Mouse (Mus musculus) gastrocnemius, postnatal 36 days (tissue): ENCODE results near the gene Sp1. TPM values are rescaled to one million over a fixed set of nuclear protein-coding genes. Genes with fewer than 3 reads are reported as not detected.

Source experiments
- DNase-seq, 2 experiments: peaks; one replicate each; pipeline ENCODE4 v3.0.0; 2022
- intact Hi-C: fragments of 180-260 bp; cut with DNase I; formaldehyde crosslinking; loops from one replicate; pipeline ENCODE4 v1.15.1; 2025
- total RNA-seq, 2 experiments: library from RNA; stranded (reverse); gene quantifications; 2 replicates each; pipeline ENCODE4 v1.2.3; 2021

Gene Sp1
- total RNA-seq, 2 experiments from 2014 or later = 20.2 to 22.8 TPM

GRCm38 (mm10) chr15:102398629-102399028 lies 7.3 kb upstream of the Sp1 start:
- intact Hi-C loops = no loop called here
- DNase-seq = no peak

- intact Hi-C loops = no loop called here
Measured at GRCm38 (mm10) chr15:102399229-102400221, 6.4 kb upstream of the Sp1 start.

GRCm38 (mm10) chr15:102400476-102401045 lies 5.4 kb upstream of the Sp1 start:
- intact Hi-C loops = no loop called here
- DNase-seq = no peak

More at GRCm38 (mm10) chr15:102399229-102400221, 6.4 kb upstream of the Sp1 start:
- DNase-seq = peak; percentile 92 to 96

GRCm38 (mm10) chr15:102401278-102401677 lies 4.7 kb upstream of the Sp1 start:
- intact Hi-C loops = no loop called here
- DNase-seq = no peak

- intact Hi-C loops = no loop called here
Measured at GRCm38 (mm10) chr15:102402210-102402609, 3.7 kb upstream of the Sp1 start.

GRCm38 (mm10) chr15:102404608-102405488 lies 1.1 kb upstream of the Sp1 start:
- peak in 1 of 2 experiments; percentile 95 for DNase-seq
- intact Hi-C loops = no loop called here

More at GRCm38 (mm10) chr15:102402210-102402609, 3.7 kb upstream of the Sp1 start:
- no peak for DNase-seq

GRCm38 (mm10) chr15:102406196-102406911 lies 411 bp downstream of the Sp1 start:
- intact Hi-C loops = no loop called here
- DNase-seq = peak; percentile 79 to 87

- intact Hi-C loops = no loop called here
- no peak for DNase-seq
Measured at GRCm38 (mm10) chr15:102406912-102407580, 1.1 kb downstream of the Sp1 start.

GRCm38 (mm10) chr15:102407681-102408557 lies 2.0 kb downstream of the Sp1 start:
- intact Hi-C loops = no loop called here
- DNase-seq = no peak

- intact Hi-C loops = no loop called here
- DNase-seq = no peak
Measured at GRCm38 (mm10) chr15:102408558-102409130, 2.7 kb downstream of the Sp1 start.

GRCm38 (mm10) chr15:102409286-102409685 lies 3.3 kb downstream of the Sp1 start:
- intact Hi-C loops = no loop called here
- no peak for DNase-seq

- intact Hi-C loops = no loop called here
Measured at GRCm38 (mm10) chr15:102411077-102411476, 5.1 kb downstream of the Sp1 start.

GRCm38 (mm10) chr15:102413687-102414086 lies 7.7 kb downstream of the Sp1 start:
- intact Hi-C loops = no loop called here
- DNase-seq = no peak

More at GRCm38 (mm10) chr15:102411077-102411476, 5.1 kb downstream of the Sp1 start:
- DNase-seq = no peak

GRCm38 (mm10) chr15:102417524-102417923 lies 11.6 kb downstream of the Sp1 start:
- intact Hi-C loops = no loop called here
- no peak for DNase-seq

- no peak for DNase-seq
- intact Hi-C loops = no loop called here
Measured at GRCm38 (mm10) chr15:102420986-102421385, 15.0 kb downstream of the Sp1 start.

GRCm38 (mm10) chr15:102421437-102421836 lies 15.5 kb downstream of the Sp1 start:
- DNase-seq = no peak

GRCm38 (mm10) chr15:102423602-102424240 lies 17.8 kb downstream of the Sp1 start:
- DNase-seq = no peak
- intact Hi-C loops = no loop called here

More at GRCm38 (mm10) chr15:102421437-102421836, 15.5 kb downstream of the Sp1 start:
- intact Hi-C loops = no loop called here
